8 mouse cellular contexts compared by ENCODE assay signal in genomic region chr12:74320318-74320717, GRCm38 (mm10). TPM values are rescaled to one million over a fixed set of nuclear protein-coding genes. Genes with fewer than 3 reads are reported as not detected.
DNase-seq lines count a peak whose midpoint lies in the region; ATAC-seq and TF ChIP-seq lines count a peak whose summit lies in the region.

No protein-coding gene starts in this region.

- H3K4me3 ChIP-seq in lung, embryonic 14.5 days (ENCODE audit: low read depth, low read length) = no peak overlapping the region

- no peaks in the 10 kb centered on the region for H3K36me3 ChIP-seq in lung, embryonic 14.5 days (ENCODE audit: insufficient read depth)

- no peak overlapping the region for H3K9ac ChIP-seq in lung, embryonic 14.5 days

- TF ChIP-seq POLR2A in brain, embryonic 14.5 days (IDR thresholded peaks at IDR 0.05; ENCODE audit: borderline replicate concordance, extremely low read depth, insufficient read depth, insufficient read length, poor library complexity, severe bottlenecking) = no peak

- peak; percentile 60 for ATAC-seq in frontal cortex, adult (ENCODE audit: low TSS enrichment)
- no peak for ATAC-seq in lung, embryonic 14.5 days (ENCODE audit: insufficient read depth)

- 10% methylated on average over 10 of the region's 10 CpGs for WGBS in lung, embryonic 14.5 days

- peak; percentile 37 for DNase-seq in ovary, postnatal 10 days (ENCODE audit: low spot score)
- no peak for DNase-seq in ovary, adult 18-20 months (ENCODE audit: low spot score)
- DNase-seq in brain, embryonic 14.5 days (ENCODE audit: low read depth) = peak; percentile 90
- DNase-seq in kidney, postnatal 10 days = peak; percentile 82
- DNase-seq in lung, embryonic 14.5 days = peak; percentile 94
- peak; percentile 86 for DNase-seq in retina, postnatal 1 day
- DNase-seq in urinary bladder, postnatal 36 days (ENCODE audit: low spot score in 2 of 2) = peak; percentile 60 to 61

- 0 out of 2 replicates have a peak overlapping the region, but pooled peaks have one; percentile 31 for H3K4me2 ChIP-seq in lung, embryonic 14.5 days

- H3K27ac ChIP-seq in lung, embryonic 14.5 days (ENCODE audit: low read depth) = no peak overlapping the region

- peak; percentile 89 for TF ChIP-seq CTCF in brain, embryonic 14.5 days (IDR thresholded peaks at IDR 0.05; ENCODE audit: borderline replicate concordance, extremely low read depth, insufficient read depth, insufficient read length)
- peak; percentile 91 for TF ChIP-seq CTCF in lung, embryonic 14.5 days (IDR thresholded peaks at IDR 0.05; ENCODE audit: low read depth)

- no peaks in the 10 kb centered on the region for H3K27me3 ChIP-seq in lung, embryonic 14.5 days (ENCODE audit: insufficient read depth, low read length)

- no peaks in the 10 kb centered on the region for H3K4me1 ChIP-seq in lung, embryonic 14.5 days (ENCODE audit: insufficient read depth)

- H3K9me3 ChIP-seq in lung, embryonic 14.5 days (ENCODE audit: low read depth, low read length) = no peaks in the 10 kb centered on the region

RNA-seq across cellular contexts. Expression of gene Gm11042, which starts 4.1 kb away (rescaled TPM):
- polyA plus RNA-seq in brain, embryonic 14.5 days (2012; rRNA removed) = not detected in 2 replicates
- polyA plus RNA-seq in lung, embryonic 14.5 days (2014; fragmentation: Nextera tagmentation; extraction: Ambion mirVana) = not detected in 2 replicates
